Mouse (Mus musculus): ENCODE data around the gene Tspan11.

Gene Tspan11

GRCm38 (mm10) chr6:127877026-127877425 lies 10.4 kb upstream of the Tspan11 start:
- DNase-seq (ENCODE audit: low spot score in 2 of 2) = no peak

- DNase-seq (ENCODE audit: low spot score in 2 of 2) = no peak
Measured at GRCm38 (mm10) chr6:127879472-127879871, 7.9 kb upstream of the Tspan11 start.

GRCm38 (mm10) chr6:127886916-127887315 lies 473 bp upstream of the Tspan11 start:
- DNase-seq (ENCODE audit: low spot score in 2 of 2) = no peak

- DNase-seq (ENCODE audit: low spot score in 2 of 2) = no peak
Measured at GRCm38 (mm10) chr6:127888581-127888980, 1.2 kb downstream of the Tspan11 start.

- DNase-seq (ENCODE audit: low spot score in 2 of 2) = no peak
Measured at GRCm38 (mm10) chr6:127893611-127894010, 6.2 kb downstream of the Tspan11 start.

GRCm38 (mm10) chr6:127894999-127895398 lies 7.6 kb downstream of the Tspan11 start:
- no peak for DNase-seq (ENCODE audit: low spot score in 2 of 2)

GRCm38 (mm10) chr6:127896425-127896824 lies 9.0 kb downstream of the Tspan11 start:
- DNase-seq (ENCODE audit: low spot score in 2 of 2) = no peak

GRCm38 (mm10) chr6:127897342-127897741 lies 10.0 kb downstream of the Tspan11 start:
- no peak for DNase-seq (ENCODE audit: low spot score in 2 of 2)

GRCm38 (mm10) chr6:127900062-127900461 lies 12.7 kb downstream of the Tspan11 start:
- no peak for DNase-seq (ENCODE audit: low spot score in 2 of 2)

GRCm38 (mm10) chr6:127901261-127901660 lies 13.9 kb downstream of the Tspan11 start:
- no peak for DNase-seq (ENCODE audit: low spot score in 2 of 2)

- no peak for DNase-seq (ENCODE audit: low spot score in 2 of 2)
Measured at GRCm38 (mm10) chr6:127901669-127902068, 14.3 kb downstream of the Tspan11 start.

- DNase-seq (ENCODE audit: low spot score in 2 of 2) = peak in 1 of 2 experiments; percentile 81
Measured at GRCm38 (mm10) chr6:127902559-127902958, 15.2 kb downstream of the Tspan11 start.

- no peak for DNase-seq (ENCODE audit: low spot score in 2 of 2)
Measured at GRCm38 (mm10) chr6:127910638-127911037, 23.2 kb downstream of the Tspan11 start.

- DNase-seq (ENCODE audit: low spot score in 2 of 2) = no peak
Measured at GRCm38 (mm10) chr6:127911687-127912086, 24.3 kb downstream of the Tspan11 start.

GRCm38 (mm10) chr6:127912938-127913337 lies 25.5 kb downstream of the Tspan11 start:
- no peak for DNase-seq (ENCODE audit: low spot score in 2 of 2)

- no peak for DNase-seq (ENCODE audit: low spot score in 2 of 2)
Measured at GRCm38 (mm10) chr6:127916993-127917392, 29.6 kb downstream of the Tspan11 start.

- DNase-seq (ENCODE audit: low spot score in 2 of 2) = no peak
Measured at GRCm38 (mm10) chr6:127917712-127918111, 30.3 kb downstream of the Tspan11 start.

GRCm38 (mm10) chr6:127919491-127919890 lies 32.1 kb downstream of the Tspan11 start:
- DNase-seq (ENCODE audit: low spot score in 2 of 2) = no peak

GRCm38 (mm10) chr6:127920652-127921051 lies 33.3 kb downstream of the Tspan11 start:
- DNase-seq (ENCODE audit: low spot score in 2 of 2) = peak; percentile 79 to 86

GRCm38 (mm10) chr6:127921996-127922395 lies 34.6 kb downstream of the Tspan11 start:
- DNase-seq (ENCODE audit: low spot score in 2 of 2) = no peak

- no peak for DNase-seq (ENCODE audit: low spot score in 2 of 2)
Measured at GRCm38 (mm10) chr6:127923296-127923695, 35.9 kb downstream of the Tspan11 start.

GRCm38 (mm10) chr6:127924750-127925149 lies 37.4 kb downstream of the Tspan11 start:
- DNase-seq (ENCODE audit: low spot score in 2 of 2) = peak in 1 of 2 experiments; percentile 57

GRCm38 (mm10) chr6:127925915-127926314 lies 38.5 kb downstream of the Tspan11 start:
- DNase-seq (ENCODE audit: low spot score in 2 of 2) = peak; percentile 77 to 88

GRCm38 (mm10) chr6:127928682-127929081 lies 41.3 kb downstream of the Tspan11 start:
- DNase-seq (ENCODE audit: low spot score in 2 of 2) = no peak
